ENCODE assay signal across 28 mouse cellular contexts in genomic region chr19:11484388-11484787, GRCm38 (mm10). TPM values are rescaled to one million over a fixed set of nuclear protein-coding genes. Genes with fewer than 3 reads are reported as not detected.
DNase-seq lines count a peak whose midpoint lies in the region; ATAC-seq and TF ChIP-seq lines count a peak whose summit lies in the region.
"Had no signal": no experiment of that assay in that cellular context is flagged by ENCODE, and none has a peak within 500 bp of the region (broad histone marks: within the 10 kb centered on the region; RNA-seq: fewer than 3 reads in every experiment).

No protein-coding gene starts in this region.

- intact Hi-C loops in gastrocnemius, adult 2 months (cut with DNase I): no loop called here

- WGBS in bone marrow, adult 2 months: 18% methylated on average over 3 of the region's 3 CpGs

- peak; percentile 10; the same call in 1 of the 2 replicates for ATAC-seq in neutrophil, adult 5-6 weeks (ENCODE audit: extremely low read depth, insufficient number of reproducible peaks, low FRiP score, poor library complexity, severe bottlenecking)
- ATAC-seq: hindbrain, postnatal 0 days; midbrain, embryonic 15.5 days; Patski had no signal

- peak overlapping the region; percentile 33; the same call in 1 of the 2 replicates for H3K27ac ChIP-seq in bone marrow, adult 2 months (ENCODE audit: control insufficient read depth, insufficient read depth, low read depth, low read length, poor library complexity)
- H3K27ac ChIP-seq in gastrocnemius, adult 2 months: no peak overlapping the region
- H3K27ac ChIP-seq: embryonic facial prominence, embryonic 10.5 days; hindbrain, postnatal 0 days; kidney, postnatal 0 days; liver, embryonic 15.5 days; midbrain, embryonic 15.5 days; stomach, postnatal 0 days had no signal

- peak; percentile 80 for DNase-seq in heart, adult 11 months
- DNase-seq in heart, adult 8-10 months (ENCODE audit: low spot score): no peak
- DNase-seq in thymus, postnatal 0 days (ENCODE audit: low spot score): peak; percentile 50
- no peak for DNase-seq in thymus, postnatal 4 days
- no peak for DNase-seq in adrenal gland, postnatal 10 days
- DNase-seq in gastrocnemius, adult 2 months: no peak
- DNase-seq: adrenal gland, postnatal 36 days; cerebellum, adult 2 months; cerebellum, postnatal 36 days; gastrocnemius, postnatal 25 days; kidney, adult 18-20 months; lung, postnatal 10 days had no signal

- peaks cover 2% of the 10 kb centered on the region for H3K4me1 ChIP-seq in bone marrow, adult 2 months (ENCODE audit: control insufficient read depth, insufficient read depth, low read length)
- H3K4me1 ChIP-seq: embryonic facial prominence, embryonic 10.5 days; liver, embryonic 15.5 days; midbrain, embryonic 15.5 days had no signal

- TF ChIP-seq CTCF in bone marrow, adult 2 months (IDR thresholded peaks at IDR 0.05; ENCODE audit: control insufficient read depth, insufficient read depth, low read length): no peak
- TF ChIP-seq CTCF in gastrocnemius, adult 2 months (IDR thresholded peaks at IDR 0.05): no peak

- peak overlapping the region; percentile 30 for H3K4me3 ChIP-seq in bone marrow, adult 2 months (replicated peaks; ENCODE audit: control insufficient read depth, low read depth, low read length)
- H3K4me3 ChIP-seq in gastrocnemius, adult 2 months: no peak overlapping the region
- H3K4me3 ChIP-seq: embryonic facial prominence, embryonic 10.5 days; liver, embryonic 15.5 days; midbrain, embryonic 15.5 days; myocyte had no signal

- no peak for TF ChIP-seq POLR2A in bone marrow, adult 2 months (IDR thresholded peaks at IDR 0.05; ENCODE audit: borderline replicate concordance, control insufficient read depth, low read depth, low read length)

RNA-seq across cellular contexts. Expression of gene Gm8369, which starts 1.4 kb away (rescaled TPM):
- under 1 TPM in 2 of 4 experiments, not detected in 2; 0.40 to 0.57 TPM for total RNA-seq in heart, adult 8-10 months (2022)
- polyA plus RNA-seq in thymus, postnatal 0 days (2015; fragmentation: Nextera tagmentation; extraction: Ambion mirVana): 0.41 and 0.91 TPM in 2 replicates
- 2.4 and 11.9 TPM in 2 replicates for polyA plus RNA-seq in bone marrow, adult 2 months (2011; ENCODE audit: insufficient read depth, insufficient read length, low replicate concordance, missing spikeins)
- total RNA-seq in neutrophil, adult 5-6 weeks (2017): 335 and 348 TPM in 2 replicates
- 1 to 10 TPM in 1 of 2 experiments, under 1 TPM in 1; 1.00 to 1.1 TPM for total RNA-seq in adrenal gland, postnatal 10 days (2021)
- total RNA-seq in gastrocnemius, adult 2 months (2021): not detected
- total RNA-seq: gastrocnemius, postnatal 25 days; hindbrain, postnatal 0 days had no signal
- polyA plus RNA-seq: cerebellum, adult 2 months; embryonic facial prominence, embryonic 10.5 days; forebrain, embryonic 11.5 days; heart, embryonic 16.5 days; hindbrain, postnatal 0 days; kidney, postnatal 0 days; midbrain, embryonic 15.5 days; myocyte; Patski had no signal

RNA-seq across cellular contexts. Expression of gene Ms4a6c, which starts 15.2 kb away (rescaled TPM):
- 1 to 10 TPM; 3.7 to 4.7 (median 4.1) TPM for total RNA-seq in heart, adult 8-10 months (2022)
- 8.0 and 8.2 TPM in 2 replicates for polyA plus RNA-seq in thymus, postnatal 0 days (2015; fragmentation: Nextera tagmentation; extraction: Ambion mirVana)
- polyA plus RNA-seq in bone marrow, adult 2 months (2011; ENCODE audit: insufficient read depth, insufficient read length, low replicate concordance, missing spikeins): 9.2 and 36.3 TPM in 2 replicates
- total RNA-seq in neutrophil, adult 5-6 weeks (2017): 34.3 and 38.1 TPM in 2 replicates
- total RNA-seq in adrenal gland, postnatal 10 days (2021): 1 to 10 TPM; 4.7 to 8.4 TPM
- total RNA-seq in gastrocnemius, adult 2 months (2021): 1 to 10 TPM; 1.3 to 3.4 TPM
- polyA plus RNA-seq: myocyte, Patski had no signal

RNA-seq across cellular contexts. Expression of gene Ms4a6b, which starts 31.9 kb away (rescaled TPM):
- 1 to 10 TPM; 2.4 to 5.9 (median 3.6) TPM for total RNA-seq in heart, adult 8-10 months (2022)
- polyA plus RNA-seq in thymus, postnatal 0 days (2015; fragmentation: Nextera tagmentation; extraction: Ambion mirVana): 38.0 and 44.1 TPM in 2 replicates
- 6.0 and 15.7 TPM in 2 replicates for polyA plus RNA-seq in bone marrow, adult 2 months (2011; ENCODE audit: insufficient read depth, insufficient read length, low replicate concordance, missing spikeins)
- 108 and 112 TPM in 2 replicates for total RNA-seq in neutrophil, adult 5-6 weeks (2017)
- 1 to 10 TPM; 5.0 to 8.3 TPM for total RNA-seq in adrenal gland, postnatal 10 days (2021)
- total RNA-seq in gastrocnemius, adult 2 months (2021): 1 to 10 TPM in 1 of 2 experiments, under 1 TPM in 1; 0.54 to 2.7 TPM
- polyA plus RNA-seq: myocyte, Patski had no signal

RNA-seq across cellular contexts. Expression of gene Ms4a4b, which starts 41.0 kb away (rescaled TPM):
- under 1 TPM; 0.19 to 0.79 (median 0.37) TPM for total RNA-seq in heart, adult 8-10 months (2022)
- polyA plus RNA-seq in thymus, postnatal 0 days (2015; fragmentation: Nextera tagmentation; extraction: Ambion mirVana): 63.7 and 92.1 TPM in 2 replicates
- 2.3 and 9.6 TPM in 2 replicates for polyA plus RNA-seq in bone marrow, adult 2 months (2011; ENCODE audit: insufficient read depth, insufficient read length, low replicate concordance, missing spikeins)
- total RNA-seq in neutrophil, adult 5-6 weeks (2017): 44.8 and 59.4 TPM in 2 replicates
- 1 to 10 TPM; 8.4 to 9.8 TPM for total RNA-seq in adrenal gland, postnatal 10 days (2021)
- total RNA-seq in gastrocnemius, adult 2 months (2021): not detected
- total RNA-seq: hindbrain, postnatal 0 days; layer of hippocampus, adult 18-20 months had no signal
- polyA plus RNA-seq: embryonic facial prominence, embryonic 10.5 days; forebrain, embryonic 11.5 days; hindbrain, postnatal 0 days; myocyte had no signal

RNA-seq across cellular contexts. Expression of gene Ms4a4d, which starts 52.2 kb away (rescaled TPM):
- total RNA-seq in heart, adult 8-10 months (2022): 1 to 10 TPM; 4.9 to 6.9 (median 6.7) TPM
- 2.0 and 2.4 TPM in 2 replicates for polyA plus RNA-seq in thymus, postnatal 0 days (2015; fragmentation: Nextera tagmentation; extraction: Ambion mirVana)
- 2.0 and 2.8 TPM in 2 replicates for polyA plus RNA-seq in bone marrow, adult 2 months (2011; ENCODE audit: insufficient read depth, insufficient read length, low replicate concordance, missing spikeins)
- 0.58 TPM in 1 of 2 replicates, not detected in the other for total RNA-seq in neutrophil, adult 5-6 weeks (2017)
- total RNA-seq in adrenal gland, postnatal 10 days (2021): 1 to 10 TPM; 1.1 to 1.5 TPM
- 1 to 10 TPM; 4.0 TPM for total RNA-seq in gastrocnemius, adult 2 months (2021)
- total RNA-seq: hindbrain, postnatal 0 days; layer of hippocampus, adult 18-20 months; left cerebral cortex, postnatal 25 days; megakaryocyte-erythroid progenitor cell, adult 5-6 weeks had no signal
- polyA plus RNA-seq: frontal cortex, adult 2 months; hindbrain, postnatal 0 days; midbrain, embryonic 15.5 days had no signal

Comparison
In these comparisons a context has a peak if more than half of its experiments do, and no peak if none do; other contexts are left out.
1. DNase-seq: peak in heart, adult 11 months (single experiment) and thymus, postnatal 0 days (single experiment); none in heart, adult 8-10 months (single experiment), thymus, postnatal 4 days (single experiment), adrenal gland, postnatal 10 days (single experiment) and gastrocnemius, adult 2 months (single experiment).
2. RNA of gene Gm8369, which starts 1.4 kb away (total RNA-seq): 335 to 348 TPM in neutrophil, adult 5-6 weeks; 1.00 to 1.1 TPM in adrenal gland, postnatal 10 days, 0.40 to 0.57 TPM in heart, adult 8-10 months and not detected in gastrocnemius, adult 2 months; every median in the first group is over 100 times any median in the second.
3. RNA of gene Ms4a6b, which starts 31.9 kb away (total RNA-seq): 108 to 112 TPM in neutrophil, adult 5-6 weeks; 5.0 to 8.3 TPM in adrenal gland, postnatal 10 days, 2.4 to 5.9 TPM in heart, adult 8-10 months and 0.54 to 2.7 TPM in gastrocnemius, adult 2 months; every median in the first group is over 10 times any median in the second.